Mouse (Mus musculus) myocyte (in vitro differentiated cells): ENCODE results near the gene Vmn1r67. TPM values are rescaled to one million over a fixed set of nuclear protein-coding genes. Genes with fewer than 3 reads are reported as not detected.

Source experiments
- H3K27me3 ChIP-seq: one replicate; pipeline ENCODE4 v1.6.1; 2011; ENCODE audit not compliant: control insufficient read depth, insufficient read depth, insufficient read length
- H3K36me3 ChIP-seq: one replicate; pipeline ENCODE4 v1.6.1; 2011; ENCODE audit not compliant: control insufficient read depth, insufficient read depth
- H3K4me2 ChIP-seq: one replicate; pipeline ENCODE4 v1.6.1; 2011; ENCODE audit warnings: low read depth, control low read depth
- H3K4me3 ChIP-seq: one replicate; pipeline ENCODE4 v1.5.1; 2011; ENCODE audit warnings: mild to moderate bottlenecking, control low read depth, moderate library complexity
- H3K79me2 ChIP-seq: one replicate; pipeline ENCODE4 v1.6.1; 2011; ENCODE audit not compliant: control insufficient read depth, insufficient read depth
- H3ac ChIP-seq: one replicate; pipeline ENCODE4 v1.6.1; 2011; ENCODE audit not compliant: control insufficient read depth, insufficient read length
- CEBPB ChIP-seq: IDR thresholded peaks from 2 replicates; pipeline ENCODE4 v1.6.1; 2011; ENCODE audit warnings: mild to moderate bottlenecking, moderate library complexity; ENCODE audit not compliant: poor library complexity, insufficient read depth, severe bottlenecking
- E2F4 ChIP-seq: IDR thresholded peaks from one replicate; pipeline ENCODE4 v1.6.1; 2011; ENCODE audit warnings: mild to moderate bottlenecking, control low read depth, moderate library complexity; ENCODE audit not compliant: insufficient read depth
- MAX ChIP-seq: IDR thresholded peaks from one replicate; pipeline ENCODE4 v1.6.1; 2011; ENCODE audit warnings: low read depth, mild to moderate bottlenecking, control low read depth
- MYOD1 ChIP-seq, 3 experiments: IDR thresholded peaks; one replicate each; pipeline ENCODE4 v1.6.1; 2011; ENCODE audit warnings: control low read depth in 2 of 3, low read depth in 2 of 3, mild to moderate bottlenecking in 2 of 3, moderate library complexity in 1 of 3; ENCODE audit not compliant: insufficient read length in 2 of 3, control insufficient read depth in 1 of 3
- MYOG ChIP-seq, 3 experiments: IDR thresholded peaks; one replicate each; pipeline ENCODE4 v1.6.1; 2011; ENCODE audit warnings: control low read depth in 2 of 3, low read depth in 2 of 3, mild to moderate bottlenecking in 2 of 3; ENCODE audit not compliant: insufficient read length in 2 of 3, control insufficient read depth in 1 of 3, insufficient read depth in 1 of 3
- POLR2A ChIP-seq: IDR thresholded peaks from one replicate; pipeline ENCODE4 v1.6.1; 2011; ENCODE audit warnings: low read depth, mild to moderate bottlenecking, control low read depth, moderate library complexity; ENCODE audit not compliant: insufficient read length
- POLR2AphosphoS2 ChIP-seq: IDR thresholded peaks from one replicate; pipeline ENCODE4 v1.6.1; 2011; ENCODE audit warnings: low read depth, control low read depth; ENCODE audit not compliant: insufficient read length
- REST ChIP-seq: IDR thresholded peaks from one replicate; pipeline ENCODE4 v1.6.1; 2011; ENCODE audit warnings: mild to moderate bottlenecking, control low read depth, moderate library complexity; ENCODE audit not compliant: insufficient read depth, insufficient read length
- SRF ChIP-seq: IDR thresholded peaks from one replicate; pipeline ENCODE4 v1.6.1; 2011; ENCODE audit warnings: low read depth; ENCODE audit not compliant: control insufficient read depth, insufficient read length
- TCF12 ChIP-seq: IDR thresholded peaks from one replicate; pipeline ENCODE4 v1.6.1; 2011; ENCODE audit warnings: mild to moderate bottlenecking, control low read depth; ENCODE audit not compliant: poor library complexity, insufficient read depth, severe bottlenecking
- TCF3 ChIP-seq: IDR thresholded peaks from one replicate; pipeline ENCODE4 v1.6.1; 2011; ENCODE audit warnings: low read depth, control low read depth; ENCODE audit not compliant: insufficient read length
- USF1 ChIP-seq: IDR thresholded peaks from one replicate; pipeline ENCODE4 v1.6.1; 2011; ENCODE audit warnings: low read depth, mild to moderate bottlenecking, control low read depth, moderate library complexity
- polyA plus RNA-seq: library from polyadenylated mRNA; unstranded; fragments of >200 nt; fragmentation: generic; extraction: Trizol; gene quantifications from one replicate; pipeline ENCODE4 v1.2.1, GENCODE M21; 2012; ENCODE audit warnings: missing spikeins

The Vmn1r67 gene
- polyA plus RNA-seq = not detected

DNA sequence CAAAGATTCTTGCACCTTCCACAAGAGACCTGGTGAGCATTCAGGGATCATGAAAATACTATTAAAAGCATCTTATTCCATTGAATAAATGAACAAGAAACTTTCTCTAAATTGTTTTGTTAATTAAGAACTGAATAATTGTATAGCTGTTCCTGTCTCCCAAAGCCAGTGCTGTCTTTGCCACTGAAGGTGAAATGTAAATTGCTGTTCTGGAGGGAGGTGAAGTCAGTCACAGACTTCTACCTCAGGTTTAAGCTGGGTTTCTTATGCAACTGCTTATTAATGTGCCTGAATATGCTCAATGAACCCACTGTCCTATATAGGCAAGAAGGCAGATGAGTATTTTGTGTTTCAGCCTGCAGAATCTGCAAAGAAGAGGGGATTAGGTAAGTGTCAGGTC is at the start of gene Vmn1r67:
Gene Vmn1r67, plus strand, starts transcription at position 301 of the 400 bp plus-strand sequence.
- Histone ChIP-seq H3K36me3 (no peaks in the 10 kb centered on the region), H3K4me3 (no peak within 1 kb of the TSS), H3K27me3 (no peaks in the 10 kb centered on the region), H3K79me2 (no peaks in the 10 kb centered on the region), H3ac (no peak within 1 kb of the TSS), H3K4me2 (no peak within 1 kb of the TSS)
- TF ChIP-seq POLR2AphosphoS2 (no peak), CEBPB (no peak), TCF3 (no peak), REST (no peak), POLR2A (no peak), TCF12 (no peak), MYOG (IDR thresholded peaks at IDR 0.05; ENCODE audit: control insufficient read depth in 1 of 3, insufficient read depth in 1 of 3, insufficient read length in 2 of 3, low read depth in 2 of 3) (no peak), E2F4 (no peak), USF1 (no peak), MAX (no peak), SRF (no peak), MYOD1 (IDR thresholded peaks at IDR 0.05; ENCODE audit: control insufficient read depth in 1 of 3, insufficient read length in 2 of 3, low read depth in 2 of 3) (no peak)

DNA sequence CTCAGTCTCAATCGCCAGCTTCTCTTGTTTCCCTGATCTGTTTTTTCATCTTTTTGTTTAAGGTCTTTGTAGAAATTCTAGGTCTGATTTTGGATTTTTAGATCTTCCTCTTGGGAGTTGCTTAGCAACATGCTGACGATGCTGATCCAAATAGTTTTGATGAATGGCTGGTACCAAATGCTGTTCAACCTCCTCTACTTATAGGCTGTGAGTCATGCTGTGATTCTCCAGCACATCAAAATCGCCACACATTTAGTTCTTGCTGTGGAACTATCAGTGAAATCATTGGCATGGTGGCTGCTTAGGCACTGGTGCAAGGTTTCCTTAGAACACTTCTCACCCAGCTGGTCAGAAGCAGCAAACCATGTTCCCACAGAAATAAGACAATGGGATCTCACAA is 15.0 kb downstream of the Vmn1r67 start:
- no peak overlapping the region for H3K4me2 ChIP-seq
- no peak overlapping the region for H3K4me3 ChIP-seq
- TF ChIP-seq POLR2A = no peak
- no peak for TF ChIP-seq TCF3
- no peak for TF ChIP-seq MYOG (IDR thresholded peaks at IDR 0.05; ENCODE audit: control insufficient read depth in 1 of 3, insufficient read depth in 1 of 3, insufficient read length in 2 of 3, low read depth in 2 of 3)
- no peak for TF ChIP-seq TCF12
- TF ChIP-seq REST = no peak
- no peak for TF ChIP-seq POLR2AphosphoS2
- TF ChIP-seq CEBPB = no peak
- TF ChIP-seq SRF = no peak
- TF ChIP-seq USF1 = no peak
- TF ChIP-seq MAX = no peak
- TF ChIP-seq E2F4 = no peak
- no peak for TF ChIP-seq MYOD1 (IDR thresholded peaks at IDR 0.05; ENCODE audit: control insufficient read depth in 1 of 3, insufficient read length in 2 of 3, low read depth in 2 of 3)
- no peaks in the 10 kb centered on the region for H3K79me2 ChIP-seq
- H3K36me3 ChIP-seq = no peaks in the 10 kb centered on the region
- H3ac ChIP-seq = no peak overlapping the region
- no peaks in the 10 kb centered on the region for H3K27me3 ChIP-seq

DNA sequence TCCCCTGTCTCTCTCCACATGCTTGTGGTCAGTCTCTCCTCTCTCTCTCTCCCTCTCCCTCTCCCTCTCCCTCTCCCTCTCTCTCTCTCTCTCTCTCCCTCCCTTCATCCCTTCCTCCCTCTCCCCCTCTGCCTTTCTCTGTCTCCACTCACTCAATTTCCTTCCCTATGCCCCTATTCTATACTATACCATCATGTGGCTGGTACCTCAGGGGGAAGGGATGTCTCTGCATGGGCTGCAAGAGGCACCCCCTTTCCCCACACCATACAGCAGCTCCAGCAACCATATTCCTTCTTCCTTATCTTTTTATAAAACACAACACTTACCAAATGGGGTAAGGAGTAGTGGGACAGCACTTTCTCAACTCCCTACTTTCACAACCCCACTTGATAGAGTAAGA is 36.7 kb downstream of the Vmn1r67 start:
- H3K4me3 ChIP-seq = no peak overlapping the region
- TF ChIP-seq MAX (no peak), REST (no peak), E2F4 (no peak), CEBPB (no peak), TCF3 (no peak)
- no peaks in the 10 kb centered on the region for H3K36me3 ChIP-seq
- H3ac ChIP-seq = no peak overlapping the region
- H3K79me2 ChIP-seq = no peaks in the 10 kb centered on the region
- no peaks in the 10 kb centered on the region for H3K27me3 ChIP-seq
- H3K4me2 ChIP-seq = no peak overlapping the region

DNA sequence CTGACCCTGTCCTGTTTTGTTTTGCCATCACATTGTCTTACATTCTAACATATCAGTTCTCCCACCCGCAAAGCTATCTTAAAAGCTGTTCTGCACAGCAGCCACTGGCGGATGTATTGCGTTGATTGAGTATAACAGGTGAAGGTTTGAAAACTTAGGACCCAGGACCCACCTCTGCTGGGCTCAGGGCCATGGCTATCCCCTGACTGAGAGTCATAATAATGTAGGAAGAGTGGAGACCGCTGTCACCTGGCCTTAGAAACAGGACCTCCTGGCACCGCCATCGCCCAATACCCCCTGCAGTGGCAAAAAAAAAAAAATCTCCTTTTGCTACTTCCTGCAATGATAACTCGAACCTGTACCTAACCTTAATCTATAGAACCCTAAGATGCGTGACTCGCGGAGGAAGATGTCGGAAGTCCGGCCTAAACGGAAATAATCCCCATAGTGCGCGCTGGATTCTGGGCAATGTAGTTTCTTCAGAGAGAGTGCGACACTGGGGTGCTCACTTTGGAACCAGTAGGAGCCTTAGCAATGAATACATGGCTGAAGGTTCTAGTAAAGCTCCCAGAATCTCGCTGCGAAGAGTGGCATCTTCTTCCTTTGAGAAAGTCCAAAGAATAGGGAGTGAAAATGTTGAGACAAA is 37.6 kb downstream of the Vmn1r67 start:
- Histone ChIP-seq H3K4me2 (no peak overlapping the region), H3K79me2 (no peaks in the 10 kb centered on the region), H3K4me3 (no peak overlapping the region), H3ac (no peak overlapping the region), H3K36me3 (no peaks in the 10 kb centered on the region), H3K27me3 (no peaks in the 10 kb centered on the region)
- no peak for TF ChIP-seq MAX
- no peak for TF ChIP-seq SRF
- TF ChIP-seq MYOD1 (IDR thresholded peaks at IDR 0.05; ENCODE audit: control insufficient read depth in 1 of 3, insufficient read length in 2 of 3, low read depth in 2 of 3) = no peak
- TF ChIP-seq POLR2AphosphoS2 = no peak
- TF ChIP-seq TCF3 = no peak
- no peak for TF ChIP-seq CEBPB
- no peak for TF ChIP-seq TCF12
- TF ChIP-seq MYOG (IDR thresholded peaks at IDR 0.05; ENCODE audit: control insufficient read depth in 1 of 3, insufficient read depth in 1 of 3, insufficient read length in 2 of 3, low read depth in 2 of 3) = no peak
- TF ChIP-seq E2F4 = no peak
- no peak for TF ChIP-seq REST
- TF ChIP-seq POLR2A = no peak
- TF ChIP-seq USF1 = no peak

DNA sequence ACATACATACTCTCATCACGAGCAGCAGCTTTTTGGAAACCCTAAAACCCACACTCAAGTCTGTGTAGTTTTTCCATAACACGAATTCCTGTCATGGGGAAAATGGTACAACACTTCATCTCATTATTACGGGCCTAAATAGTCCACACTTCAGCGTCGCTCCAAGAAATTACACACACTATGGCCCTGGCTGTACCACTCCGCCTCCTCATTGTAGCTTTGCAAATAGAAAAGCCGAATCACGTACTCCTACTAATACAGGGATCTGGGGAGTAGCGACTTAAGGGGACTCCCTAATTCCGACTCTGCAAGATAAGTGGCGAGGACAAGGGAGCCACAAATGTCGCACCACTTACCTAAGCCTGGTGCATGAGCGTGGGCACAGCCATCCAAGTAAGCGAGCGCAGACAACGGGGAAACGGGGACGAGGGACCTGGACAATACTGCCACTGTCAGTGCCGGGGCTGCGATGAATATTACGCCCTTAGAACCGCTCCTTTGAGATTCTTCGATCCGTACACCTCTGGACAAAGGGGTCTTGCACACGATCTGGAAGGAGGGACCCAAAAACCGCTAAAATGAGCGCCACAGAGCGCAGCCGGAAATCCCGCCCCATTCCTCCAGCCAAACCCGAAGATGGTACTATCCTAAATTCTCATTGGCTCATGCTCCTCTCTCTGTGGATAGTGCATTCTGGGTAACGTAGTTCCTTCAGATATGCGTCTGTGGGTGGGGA is 51.8 kb downstream of the Vmn1r67 start, which contains the start of gene Zik1:
Gene Zik1, minus strand, starts transcription at position 609 of the 736 bp plus-strand sequence.
- H3ac ChIP-seq = peak within 1 kb of the TSS; percentile 58

More for the DNA sequence above, 51.8 kb downstream of the Vmn1r67 start, which contains the start of gene Zik1:
- Histone ChIP-seq H3K27me3 (no peaks in the 10 kb centered on the region), H3K4me2 (peak within 1 kb of the TSS; percentile 81), H3K36me3 (peaks cover 12% of the 10 kb centered on the region), H3K79me2 (peaks cover 11% of the 10 kb centered on the region), H3K4me3 (peak within 1 kb of the TSS; percentile 73)
- no peak for TF ChIP-seq POLR2AphosphoS2
- peak; percentile 21 for TF ChIP-seq E2F4
- no peak for TF ChIP-seq MAX
- no peak for TF ChIP-seq REST
- TF ChIP-seq CEBPB = no peak
